Mouse (Mus musculus): ENCODE data around the gene Alppl2.

GRCm38 (mm10) chr1:87070720-87071119 is 19.0 kb downstream of the Alppl2 start:
- peak; percentile 60; the same call in 1 of the 2 replicates for TF ChIP-seq CTCF (conservative IDR thresholded peaks at IDR 0.05; ENCODE audit: insufficient read depth, insufficient read length, low read depth, low read length)
- TF ChIP-seq POLR2A (IDR thresholded peaks at IDR 0.05; ENCODE audit: low read depth, low read length) = no peak
